Mouse (Mus musculus) forebrain, embryonic 14.5 days (tissue): Measurements from ENCODE around the gene Tjp1. TPM values are rescaled to one million over a fixed set of nuclear protein-coding genes. Genes with fewer than 3 reads are reported as not detected.

Source experiments
- ATAC-seq: fragments of 200-750 bp; cut with Nextera tagmentation; 2 replicates; pipeline ENCODE4 v1.8.0; 2017; ENCODE audit warnings: mild to moderate bottlenecking, moderate library complexity
- DNase-seq: peaks from one replicate; pipeline ENCODE4 v3.0.0-alpha.2; 2015; ENCODE audit warnings: low spot score
- H3K27ac ChIP-seq: fragments of 300-500 bp; sonication (generic); 2 replicates; pipeline ENCODE4 v1.5.1; 2014; ENCODE audit warnings: low read depth, mild to moderate bottlenecking, control low read depth, low read length, moderate library complexity
- H3K27me3 ChIP-seq: fragments of 300-500 bp; sonication (generic); replicated peaks from 2 replicates; pipeline ENCODE4 v1.6.1; 2014; ENCODE audit warnings: low read length, control low read depth, mixed read lengths; ENCODE audit not compliant: control insufficient read depth, insufficient read depth
- H3K36me3 ChIP-seq: fragments of 300-500 bp; sonication (generic); 2 replicates; pipeline ENCODE4 v1.6.1; 2014; ENCODE audit warnings: low read length, control low read depth; ENCODE audit not compliant: control insufficient read depth, insufficient read depth
- H3K4me1 ChIP-seq: fragments of 300-500 bp; sonication (generic); 2 replicates; pipeline ENCODE4 v1.6.1; 2014; ENCODE audit warnings: antibody characterized with exemption, low read length, control low read depth; ENCODE audit not compliant: control insufficient read depth, insufficient read depth
- H3K4me2 ChIP-seq: fragments of 300-500 bp; sonication (generic); 2 replicates; pipeline ENCODE4 v1.6.1; 2014; ENCODE audit warnings: mild to moderate bottlenecking, control low read depth, low read length
- H3K4me3 ChIP-seq: fragments of 300-500 bp; sonication (generic); 2 replicates; pipeline ENCODE4 v1.5.1; 2014; ENCODE audit warnings: low read depth, low read length, control low read depth
- H3K9ac ChIP-seq: fragments of 300-500 bp; sonication (generic); 2 replicates; pipeline ENCODE4 v1.6.1; 2014; ENCODE audit warnings: mild to moderate bottlenecking, low read length, control low read depth, moderate library complexity
- H3K9me3 ChIP-seq: fragments of 300-500 bp; sonication (generic); replicated peaks from 2 replicates; pipeline ENCODE4 v1.6.1; 2016; ENCODE audit warnings: low read length, control low read depth, mixed read lengths; ENCODE audit not compliant: control insufficient read depth
- WGBS: fragments of 180-500 bp; shearing (Covaris S2); extraction: QIAGEN DNeasy Blood & Tissue Kit; methylation state at CpG from one replicate; pipeline ENCODE4 v1.1.7; 2014; 5-methylcytosine and 5-hydroxymethylcytosine counted together
- polyA plus RNA-seq: library from polyadenylated mRNA; unstranded; fragments of >200 nt; fragmentation: Nextera tagmentation; extraction: Ambion mirVana; gene quantifications from 2 replicates; pipeline ENCODE4 v1.2.1, GENCODE M21; 2014

The Tjp1 gene
- polyA plus RNA-seq, 1 experiment from 2014 or later = 16.2 TPM

DNA sequence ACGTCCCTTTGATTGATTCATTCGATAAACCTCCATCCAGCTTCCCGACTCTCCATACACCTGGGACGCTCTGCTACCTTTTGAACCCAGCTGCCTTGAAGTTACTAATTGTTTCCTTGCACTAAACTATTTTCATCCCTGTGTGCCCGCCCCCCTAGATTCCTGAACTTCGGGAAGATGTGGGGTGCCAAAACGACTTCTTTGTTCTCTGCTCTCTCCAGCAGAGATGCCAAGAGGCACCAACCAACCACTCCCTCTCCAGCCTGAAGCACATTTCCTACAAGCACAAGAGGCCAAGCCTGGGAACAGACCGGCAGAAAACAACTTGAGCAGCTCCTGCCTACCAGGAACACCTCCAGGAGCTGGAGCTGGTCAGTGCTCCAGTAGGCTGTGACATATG, 57.4 kb downstream of the Tjp1 start:
- H3K27ac ChIP-seq = no peak overlapping the region
- H3K4me1 ChIP-seq = no peaks in the 10 kb centered on the region
- no peak overlapping the region for H3K4me3 ChIP-seq
- H3K9me3 ChIP-seq = no peaks in the 10 kb centered on the region
- H3K9ac ChIP-seq = no peak overlapping the region
- H3K4me2 ChIP-seq = no peak overlapping the region
- WGBS = 30% methylated on average over 8 of the region's 8 CpGs
- no peaks in the 10 kb centered on the region for H3K36me3 ChIP-seq
- no peaks in the 10 kb centered on the region for H3K27me3 ChIP-seq
- ATAC-seq (no peak), DNase-seq (no peak)

DNA sequence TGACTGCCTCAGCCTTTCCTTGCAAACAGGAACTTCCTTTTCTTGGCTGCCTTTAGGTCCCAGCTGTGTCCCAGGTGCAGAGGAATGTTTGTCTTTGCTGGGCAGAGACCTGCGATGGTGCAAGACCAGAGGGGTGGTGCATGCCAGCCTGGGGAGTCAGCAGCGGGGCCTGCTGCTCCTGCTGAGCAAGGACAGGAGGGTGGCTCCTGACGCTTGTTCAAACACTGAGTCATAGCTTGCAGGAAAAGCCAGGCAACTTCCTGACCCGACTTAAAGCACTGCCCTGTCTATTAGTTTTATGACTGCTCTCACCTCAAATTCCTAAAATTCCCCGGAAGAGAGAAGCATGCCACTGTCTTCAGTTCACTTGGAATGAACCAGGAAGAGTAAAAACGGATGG, 57.9 kb downstream of the Tjp1 start:
- ATAC-seq = no peak
- 37% methylated on average over 6 of the region's 6 CpGs for WGBS
- no peaks in the 10 kb centered on the region for H3K4me1 ChIP-seq

DNA sequence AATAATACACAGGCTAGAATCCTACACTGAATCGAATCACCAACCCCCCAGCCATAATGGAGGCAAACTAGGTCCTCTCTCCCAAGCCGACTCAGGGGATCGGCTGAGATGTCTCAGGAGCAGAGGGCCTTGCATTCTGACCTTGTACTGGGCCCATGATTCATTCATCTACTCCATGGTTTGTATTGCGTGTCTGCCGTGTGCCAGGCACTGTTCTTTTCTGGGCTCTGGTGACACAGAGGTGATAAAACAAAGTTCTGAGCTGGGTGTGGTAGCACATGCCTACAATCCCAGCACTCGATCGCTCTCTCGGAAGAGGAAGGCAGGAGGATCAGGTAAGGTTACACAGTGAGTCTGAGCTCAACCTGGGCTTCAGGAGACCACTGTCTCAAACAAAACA, 59.4 kb downstream of the Tjp1 start:
- no peak overlapping the region for H3K4me3 ChIP-seq
- ATAC-seq (no peak), DNase-seq (no peak)
- no peak overlapping the region for H3K27ac ChIP-seq
- H3K9me3 ChIP-seq = no peaks in the 10 kb centered on the region
- H3K9ac ChIP-seq = no peak overlapping the region
- no peaks in the 10 kb centered on the region for H3K36me3 ChIP-seq
- H3K4me2 ChIP-seq = no peak overlapping the region
- 87% methylated on average over 8 of the region's 8 CpGs for WGBS
- H3K27me3 ChIP-seq = no peaks in the 10 kb centered on the region
- H3K4me1 ChIP-seq = no peaks in the 10 kb centered on the region

More for the DNA sequence above, 57.9 kb downstream of the Tjp1 start:
- H3K27ac ChIP-seq = no peak overlapping the region
- H3K4me3 ChIP-seq = no peak overlapping the region
- no peaks in the 10 kb centered on the region for H3K36me3 ChIP-seq
- no peak for DNase-seq
- no peaks in the 10 kb centered on the region for H3K27me3 ChIP-seq
- no peak overlapping the region for H3K9ac ChIP-seq
- H3K9me3 ChIP-seq = no peaks in the 10 kb centered on the region
- H3K4me2 ChIP-seq = no peak overlapping the region

DNA sequence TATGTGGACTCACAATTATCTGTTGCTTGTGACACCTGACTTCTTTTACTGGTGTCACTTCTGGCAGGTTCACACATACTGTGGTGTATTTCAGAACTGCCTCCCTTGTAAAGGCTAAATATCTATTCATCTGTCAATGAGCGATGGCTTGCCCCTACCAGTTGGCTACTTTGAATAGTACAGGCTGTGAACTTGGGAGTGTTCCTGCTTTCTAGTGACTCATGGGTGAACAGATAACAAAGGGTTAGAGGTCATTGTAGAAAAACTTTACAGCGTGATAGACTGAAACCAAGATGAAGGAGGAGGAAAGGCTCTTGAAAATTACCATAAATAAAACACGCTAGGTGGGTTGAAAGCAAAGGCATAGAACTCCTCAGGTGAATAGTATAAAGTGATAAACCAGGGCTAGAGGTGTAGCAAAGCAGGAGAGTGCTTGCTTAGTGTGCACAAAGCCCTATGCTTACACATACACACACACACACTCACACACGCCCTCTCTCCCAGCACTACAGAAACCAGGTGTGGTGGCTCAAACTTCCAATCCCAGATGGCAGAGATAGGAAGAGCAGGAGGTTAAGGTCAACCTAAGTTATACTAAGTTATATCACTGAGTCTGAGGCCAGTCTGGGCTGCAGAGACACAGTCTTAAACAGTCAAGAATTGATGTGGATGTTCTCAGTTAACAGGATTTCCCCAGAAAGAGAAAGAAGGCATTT, 60.1 kb downstream of the Tjp1 start:
- ATAC-seq = no peak
- DNase-seq = no peak
- Histone ChIP-seq H3K9ac (no peak overlapping the region), H3K4me1 (no peaks in the 10 kb centered on the region), H3K27me3 (no peaks in the 10 kb centered on the region), H3K4me3 (no peak overlapping the region), H3K9me3 (no peaks in the 10 kb centered on the region), H3K4me2 (no peak overlapping the region), H3K36me3 (no peaks in the 10 kb centered on the region), H3K27ac (no peak overlapping the region)
- 89% methylated on average over 4 of the region's 4 CpGs for WGBS

DNA sequence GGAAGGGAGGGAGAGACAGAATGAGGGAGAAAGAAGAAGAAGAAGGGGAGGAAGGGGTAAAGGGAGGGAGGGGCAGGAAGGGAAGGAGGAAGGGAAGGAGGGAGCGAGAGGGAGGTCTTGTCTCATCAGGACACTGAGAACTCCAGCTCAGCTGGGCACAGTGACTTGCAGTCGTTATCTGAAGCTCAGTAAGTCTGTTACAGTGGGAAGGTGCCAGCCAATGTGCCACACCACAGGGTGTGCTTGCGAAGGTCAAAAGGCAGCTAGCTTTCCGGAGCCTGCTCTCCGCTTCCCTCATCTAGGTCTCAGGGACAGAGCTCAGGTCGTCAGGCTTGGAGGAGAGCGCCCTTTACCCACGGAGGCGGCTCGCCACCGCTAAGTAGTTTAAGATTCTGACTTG, 61.4 kb downstream of the Tjp1 start:
- H3K27me3 ChIP-seq = no peaks in the 10 kb centered on the region
- no peak overlapping the region for H3K4me2 ChIP-seq
- H3K9me3 ChIP-seq = no peaks in the 10 kb centered on the region
- H3K36me3 ChIP-seq = no peaks in the 10 kb centered on the region
- H3K27ac ChIP-seq = no peak overlapping the region
- 45% methylated on average over 11 of the region's 11 CpGs for WGBS
- DNase-seq (no peak), ATAC-seq (no peak)
- H3K4me1 ChIP-seq = no peaks in the 10 kb centered on the region
- H3K4me3 ChIP-seq = no peak overlapping the region
- no peak overlapping the region for H3K9ac ChIP-seq

DNA sequence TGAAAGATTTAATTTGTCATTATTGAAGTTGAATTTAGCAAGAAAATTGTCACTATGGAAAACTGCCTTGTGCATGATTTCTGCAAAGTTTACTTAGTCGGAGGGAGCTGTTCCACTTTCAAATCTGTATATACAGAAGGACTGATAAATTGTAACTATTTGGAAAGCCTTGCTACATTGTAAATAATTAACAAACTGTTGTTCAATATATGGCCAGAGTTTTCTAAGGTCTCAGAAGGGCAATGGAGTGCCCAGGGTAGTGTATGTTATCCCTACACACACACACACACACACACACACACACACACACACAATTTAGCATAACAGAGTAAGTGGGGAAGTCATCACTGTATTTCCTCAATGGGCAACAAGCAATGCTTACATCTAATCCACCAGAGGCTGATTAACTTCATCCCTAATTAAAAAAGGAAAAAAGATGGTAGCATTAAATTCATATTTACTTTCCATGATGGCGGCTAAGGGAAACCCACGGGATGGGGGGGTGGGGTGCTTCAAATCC, 63.0 kb downstream of the Tjp1 start:
- Histone ChIP-seq H3K36me3 (no peaks in the 10 kb centered on the region), H3K4me1 (no peaks in the 10 kb centered on the region), H3K9me3 (no peaks in the 10 kb centered on the region), H3K27me3 (no peaks in the 10 kb centered on the region), H3K4me3 (no peak overlapping the region), H3K9ac (no peak overlapping the region), H3K27ac (no peak overlapping the region), H3K4me2 (no peak overlapping the region)
- no peak for DNase-seq
- no peak for ATAC-seq
- WGBS = 87% methylated on average over 3 of the region's 3 CpGs

DNA sequence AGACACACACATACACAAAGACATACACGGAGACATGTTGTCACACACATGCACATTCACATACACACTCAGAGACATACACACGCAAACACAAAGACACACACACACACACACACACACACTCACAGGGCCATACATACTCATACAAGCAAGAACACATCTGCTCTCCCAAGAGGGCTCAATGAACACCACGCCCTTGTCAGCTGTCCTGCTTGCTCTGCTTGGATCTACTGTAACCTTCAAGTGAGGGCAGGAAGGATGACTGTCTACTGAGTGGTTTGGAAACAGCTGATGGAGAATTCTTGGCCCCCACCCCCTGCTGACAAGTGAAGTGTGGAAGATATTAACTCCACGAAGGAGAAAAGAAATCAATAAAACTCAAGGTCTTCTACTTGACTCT, 64.1 kb downstream of the Tjp1 start:
- Histone ChIP-seq H3K9ac (no peak overlapping the region), H3K36me3 (no peaks in the 10 kb centered on the region), H3K27me3 (no peaks in the 10 kb centered on the region), H3K4me2 (no peak overlapping the region), H3K4me3 (no peak overlapping the region), H3K4me1 (no peaks in the 10 kb centered on the region), H3K9me3 (no peaks in the 10 kb centered on the region), H3K27ac (no peak overlapping the region)
- WGBS = 83% methylated on average over 4 of the region's 4 CpGs
- DNase-seq (no peak), ATAC-seq (no peak)

DNA sequence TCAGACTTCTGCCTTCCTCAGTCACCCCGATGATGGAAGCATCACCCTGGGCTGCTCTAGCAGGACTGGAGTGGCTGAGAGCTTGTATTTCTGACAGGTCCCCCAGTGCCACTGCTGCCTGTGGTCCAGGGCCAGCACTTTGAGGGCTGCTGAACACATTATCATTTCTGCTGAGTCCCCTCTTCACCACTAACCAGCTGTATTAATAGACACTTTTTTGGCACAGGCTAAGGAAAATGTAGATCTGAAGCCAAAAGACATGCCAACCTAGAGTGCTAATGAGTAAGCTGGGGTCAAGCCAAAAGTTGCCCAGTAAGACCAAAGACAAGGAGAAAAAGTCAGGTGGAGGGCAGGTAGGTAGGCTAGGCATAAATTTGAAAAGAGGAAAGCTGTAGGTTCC, 66.2 kb downstream of the Tjp1 start:
- Histone ChIP-seq H3K36me3 (no peaks in the 10 kb centered on the region), H3K9me3 (no peaks in the 10 kb centered on the region), H3K4me1 (no peaks in the 10 kb centered on the region), H3K4me2 (no peak overlapping the region), H3K27ac (no peak overlapping the region), H3K27me3 (no peaks in the 10 kb centered on the region), H3K9ac (no peak overlapping the region), H3K4me3 (no peak overlapping the region)
- 92% methylated on average over 1 of the region's 1 CpGs for WGBS
- no peak for DNase-seq
- ATAC-seq = no peak

DNA sequence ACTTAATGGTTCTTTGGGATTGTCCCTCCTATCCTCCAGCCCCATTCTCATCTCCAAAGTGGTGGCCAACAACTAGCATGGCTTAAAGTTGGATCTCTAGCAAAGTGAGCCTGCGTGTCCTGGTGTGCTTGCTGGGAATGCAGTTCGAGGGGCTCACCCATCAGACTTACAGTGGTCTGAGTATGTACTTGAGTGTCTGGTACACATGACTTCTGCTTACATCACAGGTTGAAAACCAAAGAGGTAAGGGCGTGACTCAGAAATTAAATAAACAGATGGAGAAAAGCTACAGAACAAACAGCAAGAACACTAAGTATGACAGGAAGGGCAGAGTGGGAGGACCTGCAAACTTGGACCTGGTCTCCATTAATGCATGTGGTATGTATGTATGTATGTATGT, 67.4 kb downstream of the Tjp1 start:
- no peak overlapping the region for H3K4me3 ChIP-seq
- no peak overlapping the region for H3K27ac ChIP-seq
- ATAC-seq (no peak), DNase-seq (no peak)
- no peaks in the 10 kb centered on the region for H3K36me3 ChIP-seq
- no peaks in the 10 kb centered on the region for H3K4me1 ChIP-seq
- H3K27me3 ChIP-seq = no peaks in the 10 kb centered on the region
- H3K9ac ChIP-seq = no peak overlapping the region
- H3K9me3 ChIP-seq = no peaks in the 10 kb centered on the region
- H3K4me2 ChIP-seq = no peak overlapping the region
- 89% methylated on average over 3 of the region's 3 CpGs for WGBS
